Mouse (Mus musculus): Measurements from ENCODE around the gene 1700024G13Rik. TPM values are rescaled to one million over a fixed set of nuclear protein-coding genes. Genes with fewer than 3 reads are reported as not detected.

The 1700024G13Rik gene
- polyA plus RNA-seq, 1 experiment from 2014 or later, result 1.2 TPM

Other genes with a start within 250 kb of the 1700024G13Rik start
- not detected in 2 replicates for gene Msmb, start 246.4 kb downstream of the 1700024G13Rik start, polyA plus RNA-seq (2014; fragmentation: Nextera tagmentation; extraction: Ambion mirVana)
- 112 TPM in 2 replicates for gene Ncoa4, start 228.5 kb downstream of the 1700024G13Rik start, polyA plus RNA-seq (2014; fragmentation: Nextera tagmentation; extraction: Ambion mirVana)
- 298 and 302 TPM in 2 replicates for gene Timm23, start 186.5 kb downstream of the 1700024G13Rik start, polyA plus RNA-seq (2014; fragmentation: Nextera tagmentation; extraction: Ambion mirVana)
- 45.2 and 46.0 TPM in 2 replicates for gene Parg, start 186.4 kb downstream of the 1700024G13Rik start, polyA plus RNA-seq (2014; fragmentation: Nextera tagmentation; extraction: Ambion mirVana)
- gene Ogdhl, start 66.4 kb downstream of the 1700024G13Rik start, polyA plus RNA-seq (2014; fragmentation: Nextera tagmentation; extraction: Ambion mirVana), result 9.5 and 10.5 TPM in 2 replicates
- 0.67 and 0.84 TPM in 2 replicates for gene Slc18a3, start 76.5 kb upstream of the 1700024G13Rik start, polyA plus RNA-seq (2014; fragmentation: Nextera tagmentation; extraction: Ambion mirVana)
- not detected in 2 replicates for gene Chat, start 77.6 kb upstream of the 1700024G13Rik start, polyA plus RNA-seq (2014; fragmentation: Nextera tagmentation; extraction: Ambion mirVana)
- gene Ercc6, start 125.1 kb upstream of the 1700024G13Rik start, polyA plus RNA-seq (2014; fragmentation: Nextera tagmentation; extraction: Ambion mirVana), result 13.4 and 16.1 TPM in 2 replicates
- gene Prrxl1, start 211.0 kb upstream of the 1700024G13Rik start, polyA plus RNA-seq (2014; fragmentation: Nextera tagmentation; extraction: Ambion mirVana), result 5.8 and 6.7 TPM in 2 replicates

Data from embryonic facial prominence, embryonic 14.5 days (tissue).